Mouse (Mus musculus) neural tube, embryonic 14.5 days (tissue): ENCODE results near the gene Pomgnt2. TPM values are rescaled to one million over a fixed set of nuclear protein-coding genes. Genes with fewer than 3 reads are reported as not detected.

Source experiments
- ATAC-seq: fragments of 200-750 bp; cut with Nextera tagmentation; 2 replicates; pipeline ENCODE4 v1.8.0; 2017; ENCODE audit warnings: low read depth, mild to moderate bottlenecking, moderate TSS enrichment, moderate library complexity
- H3K27ac ChIP-seq: fragments of 300-500 bp; sonication (generic); 2 replicates; pipeline ENCODE4 v1.5.1; 2014; ENCODE audit warnings: low read depth, mild to moderate bottlenecking, control low read depth, low read length, moderate library complexity, mixed read lengths
- H3K27me3 ChIP-seq: fragments of 300-500 bp; sonication (generic); 2 replicates; pipeline ENCODE4 v1.6.1; 2014; ENCODE audit warnings: low read length; ENCODE audit not compliant: control insufficient read depth, insufficient read depth
- H3K36me3 ChIP-seq: fragments of 300-500 bp; sonication (generic); 2 replicates; pipeline ENCODE4 v1.6.1; 2014; ENCODE audit warnings: low read length, mixed read lengths; ENCODE audit not compliant: control insufficient read depth, insufficient read depth
- H3K4me1 ChIP-seq: fragments of 300-500 bp; sonication (generic); 2 replicates; pipeline ENCODE4 v1.6.1; 2014; ENCODE audit warnings: low read length; ENCODE audit not compliant: control insufficient read depth, insufficient read depth
- H3K4me2 ChIP-seq: fragments of 300-500 bp; sonication (generic); 2 replicates; pipeline ENCODE4 v1.6.1; 2014; ENCODE audit warnings: mild to moderate bottlenecking, low read depth, low read length, control low read depth
- H3K4me3 ChIP-seq: fragments of 300-500 bp; sonication (generic); 2 replicates; pipeline ENCODE4 v1.5.1; 2014; ENCODE audit warnings: low read depth, low read length, control low read depth, mixed read lengths
- H3K9ac ChIP-seq: fragments of 300-500 bp; sonication (generic); replicated peaks from 2 replicates; pipeline ENCODE4 v1.6.1; 2014; ENCODE audit warnings: low read depth, mild to moderate bottlenecking, control low read depth, low read length, mixed read lengths
- H3K9me3 ChIP-seq: fragments of 300-500 bp; sonication (generic); 2 replicates; pipeline ENCODE4 v1.6.1; 2016; ENCODE audit warnings: low read length; ENCODE audit not compliant: control insufficient read depth
- WGBS: fragments of 180-500 bp; shearing (Covaris S2); extraction: QIAGEN DNeasy Blood & Tissue Kit; methylation state at CpG from one replicate; pipeline ENCODE4 v1.1.7; 2014; 5-methylcytosine and 5-hydroxymethylcytosine counted together
- polyA plus RNA-seq: library from polyadenylated mRNA; unstranded; fragments of >200 nt; fragmentation: Nextera tagmentation; extraction: Ambion mirVana; gene quantifications from 2 replicates; pipeline ENCODE4 v1.2.1, GENCODE M21; 2014

Gene Pomgnt2
- 26.6 and 28.1 TPM in 2 replicates for polyA plus RNA-seq

DNA sequence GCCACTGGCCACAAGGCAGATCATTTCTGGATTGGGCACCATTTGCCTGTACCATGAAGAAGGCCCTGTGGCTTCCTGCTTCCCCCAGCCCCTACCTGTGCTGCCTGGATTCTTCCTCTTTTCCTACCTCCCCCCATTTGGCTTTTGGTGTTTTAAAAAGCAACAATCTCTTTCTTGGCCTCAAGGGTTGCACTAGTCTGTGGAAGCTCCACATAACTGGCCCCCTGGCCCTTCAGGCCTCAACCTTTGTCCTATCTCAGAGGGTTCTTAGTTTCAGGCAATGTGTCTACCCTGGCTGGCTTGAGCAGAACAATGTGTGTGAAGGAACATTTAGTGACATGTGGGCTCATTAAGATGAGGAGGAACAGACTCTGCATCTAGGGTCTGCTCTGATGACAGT, at the start of gene Pomgnt2:
Pomgnt2 (minus strand) TSS at position 101 of the 400 bp plus-strand sequence.
- Histone ChIP-seq H3K4me2 (peak within 1 kb of the TSS; percentile 87; the same call in 1 of the 2 replicates), H3K4me3 (peak within 1 kb of the TSS; percentile 96), H3K36me3 (no peaks in the 10 kb centered on the region), H3K27ac (no peak within 1 kb of the TSS), H3K4me1 (0 out of 2 replicates have a peak, but pooled peaks cover 9% of the 10 kb centered on the region), H3K9me3 (no peaks in the 10 kb centered on the region), H3K9ac (no peak within 1 kb of the TSS), H3K27me3 (peaks cover 4% of the 10 kb centered on the region; the same call in 1 of the 2 replicates)
- ATAC-seq, result no peak

DNA sequence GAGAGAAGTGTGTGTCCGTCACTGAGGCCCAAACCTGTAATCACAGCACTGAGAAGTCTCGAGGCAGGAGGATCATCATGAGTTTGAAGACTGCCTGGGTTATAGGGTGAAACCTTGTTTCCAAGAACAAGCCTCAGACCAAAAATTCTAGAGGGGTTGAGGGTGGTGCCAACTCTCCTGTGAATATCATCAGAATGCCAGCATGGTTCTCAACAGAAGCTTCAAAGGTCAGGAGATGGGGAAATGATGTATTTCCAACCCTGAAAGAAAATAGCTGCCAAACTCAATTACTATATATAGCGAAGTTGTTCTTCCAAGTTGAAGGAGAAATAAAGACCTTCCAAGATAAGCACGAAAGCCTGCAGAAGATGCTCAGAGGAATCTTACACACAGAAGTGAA, 42.9 kb upstream of the Pomgnt2 start:
- no peaks in the 10 kb centered on the region for H3K9me3 ChIP-seq
- no peak overlapping the region for H3K9ac ChIP-seq
- no peak overlapping the region for H3K4me3 ChIP-seq
- no peaks in the 10 kb centered on the region for H3K4me1 ChIP-seq
- no peaks in the 10 kb centered on the region for H3K36me3 ChIP-seq
- no peak for ATAC-seq
- H3K27me3 ChIP-seq, result no peaks in the 10 kb centered on the region
- H3K4me2 ChIP-seq, result no peak overlapping the region
- H3K27ac ChIP-seq, result no peak overlapping the region
- 88% methylated on average over 4 of the region's 4 CpGs for WGBS

DNA sequence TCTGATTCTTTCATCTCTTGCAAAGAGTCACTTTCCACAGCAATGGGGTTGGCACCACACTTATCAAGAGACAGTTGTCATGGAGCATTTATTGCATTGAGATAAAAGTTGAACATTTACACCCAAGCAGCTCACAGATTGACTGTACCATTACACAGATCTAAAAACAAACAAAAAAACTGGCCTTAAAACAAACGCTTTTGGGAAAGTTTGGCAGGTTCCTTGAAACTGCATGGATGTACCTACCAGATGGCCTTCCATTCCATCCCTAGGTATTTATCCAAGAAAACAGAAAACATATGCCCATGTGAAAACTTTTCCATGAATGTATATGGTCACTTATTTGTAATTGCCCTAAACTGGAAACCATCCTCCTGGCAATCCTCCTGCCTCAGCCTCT, 41.7 kb upstream of the Pomgnt2 start:
- WGBS, result 90% methylated on average over 1 of the region's 1 CpGs
- Histone ChIP-seq H3K4me3 (no peak overlapping the region), H3K9me3 (no peaks in the 10 kb centered on the region), H3K4me1 (no peaks in the 10 kb centered on the region), H3K36me3 (no peaks in the 10 kb centered on the region), H3K9ac (no peak overlapping the region), H3K4me2 (no peak overlapping the region), H3K27me3 (no peaks in the 10 kb centered on the region), H3K27ac (no peak overlapping the region)
- ATAC-seq, result no peak

DNA sequence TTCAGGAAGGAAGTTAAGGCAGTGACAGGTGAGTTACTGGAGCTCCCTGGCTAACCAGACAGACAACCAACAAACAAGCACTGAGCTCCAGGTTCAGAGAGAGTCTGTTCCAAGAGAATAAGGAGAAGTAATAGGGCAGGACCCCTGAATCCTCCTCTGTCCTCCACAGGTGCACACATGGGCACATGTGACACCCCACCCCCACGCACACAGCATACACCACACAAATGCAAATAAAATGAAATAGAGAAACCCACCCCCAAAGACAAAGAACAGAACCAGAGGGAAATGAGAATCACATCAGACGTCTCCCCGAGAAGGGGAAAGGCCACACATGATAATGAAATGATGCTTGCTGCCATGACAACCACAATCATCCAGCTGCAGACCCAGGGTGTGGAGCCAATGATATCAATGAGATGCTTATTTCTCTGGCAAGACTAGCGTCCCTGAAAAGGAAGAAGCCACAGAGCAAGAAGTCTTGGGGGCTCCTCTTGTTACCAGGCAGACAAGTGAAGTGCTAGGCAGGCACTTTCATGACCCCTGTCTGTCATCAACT, 39.7 kb upstream of the Pomgnt2 start:
- ATAC-seq, result no peak
- H3K27ac ChIP-seq, result no peak overlapping the region
- H3K9me3 ChIP-seq, result no peaks in the 10 kb centered on the region
- no peaks in the 10 kb centered on the region for H3K27me3 ChIP-seq
- no peaks in the 10 kb centered on the region for H3K36me3 ChIP-seq
- no peak overlapping the region for H3K4me2 ChIP-seq
- H3K4me3 ChIP-seq, result no peak overlapping the region
- no peak overlapping the region for H3K9ac ChIP-seq
- no peaks in the 10 kb centered on the region for H3K4me1 ChIP-seq
- WGBS, result 38% methylated on average over 4 of the region's 4 CpGs

DNA sequence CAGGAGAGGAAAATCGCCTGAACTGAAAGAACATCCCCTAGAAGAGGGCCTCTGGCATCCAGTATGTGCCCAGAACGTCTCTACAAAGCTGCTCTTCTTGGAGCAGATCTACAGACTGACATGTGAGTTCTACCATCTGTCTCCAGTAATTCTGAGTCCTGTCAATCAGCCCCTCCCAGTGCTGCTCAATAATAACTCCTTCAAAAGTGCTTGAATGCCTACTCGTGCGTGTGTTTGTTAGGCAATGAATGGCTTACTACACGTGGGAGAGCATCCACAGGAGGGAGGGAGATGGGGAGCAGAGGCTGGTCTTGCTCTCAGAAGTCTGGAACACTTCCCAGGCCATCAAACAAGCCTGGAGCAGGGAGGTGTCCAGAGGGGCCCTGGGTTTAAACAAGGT, 38.9 kb upstream of the Pomgnt2 start:
- WGBS, result 37% methylated on average over 5 of the region's 5 CpGs
- no peaks in the 10 kb centered on the region for H3K9me3 ChIP-seq
- no peak overlapping the region for H3K4me2 ChIP-seq
- no peak for ATAC-seq
- H3K27me3 ChIP-seq, result no peaks in the 10 kb centered on the region
- H3K4me1 ChIP-seq, result 0 out of 2 replicates have a peak, but pooled peaks cover 1% of the 10 kb centered on the region
- no peak overlapping the region for H3K27ac ChIP-seq
- no peak overlapping the region for H3K9ac ChIP-seq
- H3K36me3 ChIP-seq, result no peaks in the 10 kb centered on the region
- H3K4me3 ChIP-seq, result no peak overlapping the region

DNA sequence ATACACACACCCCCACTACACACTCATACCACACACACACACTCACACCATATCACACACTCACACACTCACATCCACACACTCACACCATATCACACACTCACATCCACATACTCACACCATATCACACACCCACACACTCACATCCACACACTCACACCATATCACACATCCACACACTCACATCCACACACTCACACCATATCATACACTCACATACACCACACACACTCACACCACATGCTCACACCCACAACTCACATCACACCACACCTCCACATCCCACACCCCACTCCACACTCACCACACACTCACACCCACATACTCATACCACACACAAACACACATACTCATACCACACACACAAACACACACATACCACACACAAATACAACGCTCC, 38.0 kb upstream of the Pomgnt2 start:
- H3K27ac ChIP-seq, result no peak overlapping the region
- 100% methylated on average over 1 of the region's 1 CpGs for WGBS
- no peaks in the 10 kb centered on the region for H3K36me3 ChIP-seq
- ATAC-seq, result no peak
- H3K9ac ChIP-seq, result no peak overlapping the region
- H3K9me3 ChIP-seq, result no peaks in the 10 kb centered on the region
- no peak overlapping the region for H3K4me2 ChIP-seq
- 0 out of 2 replicates have a peak, but pooled peaks cover 3% of the 10 kb centered on the region for H3K4me1 ChIP-seq
- no peaks in the 10 kb centered on the region for H3K27me3 ChIP-seq
- no peak overlapping the region for H3K4me3 ChIP-seq

DNA sequence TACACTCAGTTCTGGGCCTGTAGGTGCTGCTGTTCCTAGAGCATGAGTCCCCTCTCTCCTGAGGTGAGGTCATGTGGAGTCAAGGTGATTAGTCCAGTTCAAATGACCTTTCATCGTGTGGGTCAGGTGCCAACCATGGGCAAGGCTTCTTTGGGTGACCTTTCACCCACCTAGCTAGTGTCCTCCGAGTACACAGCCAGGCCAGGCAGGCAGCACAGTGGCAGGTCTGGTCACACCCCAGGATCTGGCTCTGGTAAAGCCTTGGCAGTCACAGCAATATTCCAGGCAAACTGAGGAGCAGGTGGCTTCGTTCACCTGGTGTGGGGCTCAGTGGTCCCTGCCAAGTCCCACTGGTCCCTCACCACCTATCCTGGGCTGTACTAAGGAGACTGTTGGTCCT, 35.2 kb upstream of the Pomgnt2 start:
- H3K27me3 ChIP-seq, result no peaks in the 10 kb centered on the region
- no peak overlapping the region for H3K27ac ChIP-seq
- H3K9me3 ChIP-seq, result no peaks in the 10 kb centered on the region
- no peak overlapping the region for H3K4me3 ChIP-seq
- no peak for ATAC-seq
- H3K4me1 ChIP-seq, result 0 out of 2 replicates have a peak, but pooled peaks cover 3% of the 10 kb centered on the region
- 81% methylated on average over 3 of the region's 3 CpGs for WGBS
- H3K4me2 ChIP-seq, result no peak overlapping the region
- no peak overlapping the region for H3K9ac ChIP-seq
- H3K36me3 ChIP-seq, result no peaks in the 10 kb centered on the region

DNA sequence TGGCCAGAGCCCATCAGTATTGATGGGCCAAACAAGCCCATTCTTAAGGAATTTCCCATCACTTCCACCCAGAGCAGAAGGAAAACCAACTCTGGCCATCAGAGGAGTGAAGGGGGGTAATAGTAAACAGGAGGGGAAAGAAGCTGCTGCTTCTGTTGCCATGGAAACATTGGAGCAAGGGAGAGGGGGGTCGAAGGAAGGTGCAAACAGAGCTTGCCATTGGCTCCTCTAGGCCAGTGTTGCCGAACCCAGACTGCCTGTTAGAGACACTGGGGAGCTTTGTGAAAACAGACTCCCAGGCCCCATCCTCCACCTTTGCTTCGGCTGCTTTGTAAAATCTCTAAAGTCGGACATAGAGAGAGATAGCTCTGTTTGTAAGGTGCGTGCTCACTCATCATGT, 33.8 kb upstream of the Pomgnt2 start:
- ATAC-seq, result no peak
- 55% methylated on average over 5 of the region's 5 CpGs for WGBS
- Histone ChIP-seq H3K27me3 (no peaks in the 10 kb centered on the region), H3K4me3 (no peak overlapping the region), H3K4me1 (peaks cover 6% of the 10 kb centered on the region; the same call in 1 of the 2 replicates), H3K9ac (no peak overlapping the region), H3K27ac (no peak overlapping the region), H3K9me3 (no peaks in the 10 kb centered on the region), H3K36me3 (no peaks in the 10 kb centered on the region), H3K4me2 (no peak overlapping the region)

DNA sequence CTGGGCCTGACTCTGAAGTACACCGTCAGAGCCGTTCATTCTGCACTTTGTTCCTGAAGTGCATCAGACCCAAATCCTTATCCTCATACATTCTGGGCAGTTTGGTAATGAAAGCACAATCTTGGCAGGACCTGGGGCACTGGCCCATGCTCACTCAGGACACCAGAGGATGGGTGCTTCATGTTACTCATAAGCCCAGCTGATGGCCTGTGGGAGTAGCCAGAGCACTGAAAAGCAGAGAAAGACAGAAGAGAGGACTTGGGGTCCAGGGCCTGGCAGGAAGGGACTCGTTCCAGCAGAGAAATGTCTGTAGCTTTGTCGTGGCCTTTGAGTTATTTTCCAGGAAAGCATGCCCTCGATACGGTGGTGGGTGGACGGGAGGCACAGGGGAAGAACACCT, 32.9 kb upstream of the Pomgnt2 start:
- H3K9me3 ChIP-seq, result no peaks in the 10 kb centered on the region
- peaks cover 6% of the 10 kb centered on the region; the same call in 1 of the 2 replicates for H3K4me1 ChIP-seq
- no peak overlapping the region for H3K9ac ChIP-seq
- H3K4me2 ChIP-seq, result no peak overlapping the region
- H3K27me3 ChIP-seq, result no peaks in the 10 kb centered on the region
- ATAC-seq, result no peak
- H3K36me3 ChIP-seq, result no peaks in the 10 kb centered on the region
- H3K27ac ChIP-seq, result no peak overlapping the region
- WGBS, result 89% methylated on average over 7 of the region's 7 CpGs
- no peak overlapping the region for H3K4me3 ChIP-seq
